8 mouse cellular contexts compared by ENCODE assay signal in the genomic region with DNA sequence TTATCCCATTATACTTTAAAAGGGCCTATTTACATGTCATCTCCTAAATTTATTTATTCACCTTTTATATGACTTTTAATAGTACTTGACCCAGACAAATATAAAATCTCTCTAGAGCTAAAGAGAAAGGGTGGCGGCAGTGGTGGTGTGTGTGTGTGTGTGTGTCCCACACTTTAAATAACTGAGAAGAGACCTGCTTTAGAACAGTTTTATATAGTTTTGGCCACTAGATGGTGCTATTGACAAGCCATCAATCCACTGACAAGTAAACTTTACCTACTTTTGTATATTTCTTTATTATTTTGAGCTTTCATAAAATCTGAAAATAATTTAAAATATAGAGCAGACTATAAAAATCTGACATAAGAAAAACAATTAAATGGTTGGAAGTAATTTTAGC. TPM values are rescaled to one million over a fixed set of nuclear protein-coding genes. Genes with fewer than 3 reads are reported as not detected.
DNase-seq lines count a peak whose midpoint lies in the region; ATAC-seq and TF ChIP-seq lines count a peak whose summit lies in the region.

No protein-coding gene starts in this region.

- ATAC-seq in common myeloid progenitor, adult 5-6 weeks (replicated peaks; ENCODE audit: low read depth, poor library complexity, severe bottlenecking), result peak; percentile 70

- H3K4me3 ChIP-seq in left cerebral cortex, adult 2 months, result no peak overlapping the region

- no peak overlapping the region for H3K27ac ChIP-seq in left cerebral cortex, adult 2 months

- intact Hi-C loops in left cerebral cortex, adult 2 months (cut with DNase I), result loop anchor here (1.0 to 2.0 kb wide), 2 partner anchors 116 to 327 kb away; no protein-coding TSS in a partner anchor
- intact Hi-C loops in left cerebral cortex, postnatal 4 days (cut with DNase I), result loop anchor here (5.0 kb wide), 2 partner anchors 112 to 327 kb away; partner anchors contain the start of gene Gab2

- peak; percentile 77 for TF ChIP-seq CTCF in left cerebral cortex, adult 2 months (IDR thresholded peaks at IDR 0.05)

- DNase-seq in adrenal gland, postnatal 14 days, result peak; percentile 30
- no peak for DNase-seq in adrenal gland, adult 18-20 months (ENCODE audit: low spot score in 2 of 2)
- DNase-seq in left cerebral cortex, adult 2 months (ENCODE audit: extremely low spot score in 1 of 2, low spot score in 2 of 2), result no peak
- no peak for DNase-seq in left cerebral cortex, postnatal 4 days
- DNase-seq in lung, postnatal 25 days (ENCODE audit: low spot score), result peak; percentile 70
- no peak for DNase-seq in gastrocnemius, postnatal 10 days
- DNase-seq in right cerebral cortex, postnatal 14 days, result no peak

RNA-seq across cellular contexts. Expression of gene Nars2, which starts 19.1 kb away (rescaled TPM):
- 19.3 and 23.8 TPM in 2 replicates for total RNA-seq in adrenal gland, postnatal 14 days (2021)
- 10 to 100 TPM; 14.8 to 21.0 TPM for total RNA-seq in adrenal gland, adult 18-20 months (2021)
- total RNA-seq in left cerebral cortex, adult 2 months (2021), result 10 to 100 TPM; 14.8 to 18.8 TPM
- total RNA-seq in left cerebral cortex, postnatal 4 days (2021), result 10 to 100 TPM; 17.6 to 19.7 TPM
- total RNA-seq in common myeloid progenitor, adult 5-6 weeks (2017), result 9.4 and 17.9 TPM in 2 replicates
- 10 to 100 TPM; 10.7 to 11.9 TPM for total RNA-seq in gastrocnemius, postnatal 10 days (2021)

Comparison
In these comparisons a context has a peak if more than half of its experiments do, and no peak if none do; other contexts are left out.
1. DNase-seq: peak in adrenal gland, postnatal 14 days (single experiment) and lung, postnatal 25 days (single experiment); none in adrenal gland, adult 18-20 months (0 of 2), left cerebral cortex, adult 2 months (0 of 2), left cerebral cortex, postnatal 4 days (single experiment), gastrocnemius, postnatal 10 days (single experiment) and right cerebral cortex, postnatal 14 days (single experiment).